Mouse (Mus musculus): ENCODE results near the gene Socs3.
A peak's percentile ranks its signal among the peaks of the same experiment; 100 is the strongest.

Socs3 gene

DNA sequence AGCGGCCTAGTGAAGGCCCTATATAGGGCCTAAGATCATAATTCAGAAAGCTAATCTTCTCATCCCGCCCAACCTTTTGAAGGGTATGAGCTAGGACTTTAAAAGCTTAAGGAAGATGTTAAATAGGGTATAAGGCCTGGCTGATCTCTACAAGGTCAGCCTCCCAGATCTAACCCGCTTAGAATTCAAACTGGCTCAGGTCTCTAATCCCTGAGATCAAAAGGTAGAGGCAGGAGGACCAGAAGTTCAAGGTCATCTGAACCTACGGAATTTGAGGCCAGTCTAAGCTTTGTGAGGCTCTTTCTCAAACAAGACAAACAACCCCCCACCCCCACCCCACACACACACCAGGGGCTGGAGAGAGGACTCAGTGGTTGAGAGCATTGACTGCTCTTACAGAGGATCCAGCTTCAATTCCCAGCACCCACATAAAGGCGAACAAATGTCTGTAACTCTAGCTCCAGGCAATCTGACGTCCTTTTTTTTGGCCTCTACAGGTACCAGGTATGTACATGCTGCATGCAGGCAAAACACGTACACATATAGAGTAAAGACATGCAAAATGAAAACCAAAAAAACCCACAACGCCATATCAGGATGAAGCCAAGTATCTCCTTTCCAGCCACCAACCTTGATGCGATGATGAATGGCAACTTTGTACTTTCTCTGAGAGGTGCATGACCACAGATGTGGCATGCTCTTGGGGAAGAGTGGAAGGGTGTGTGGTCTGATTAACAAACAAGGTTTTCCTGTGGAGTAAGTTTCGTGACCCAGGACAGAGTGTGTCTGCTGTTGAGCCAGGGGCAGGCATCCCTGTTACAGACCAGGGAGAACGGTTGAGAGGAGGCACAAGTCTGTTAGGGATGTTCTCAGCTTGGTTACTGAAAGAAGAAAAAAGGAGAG is 3.1 kb upstream of the Socs3 start:
- DNase-seq (ENCODE audit: low read depth, low spot score): no peak

DNA sequence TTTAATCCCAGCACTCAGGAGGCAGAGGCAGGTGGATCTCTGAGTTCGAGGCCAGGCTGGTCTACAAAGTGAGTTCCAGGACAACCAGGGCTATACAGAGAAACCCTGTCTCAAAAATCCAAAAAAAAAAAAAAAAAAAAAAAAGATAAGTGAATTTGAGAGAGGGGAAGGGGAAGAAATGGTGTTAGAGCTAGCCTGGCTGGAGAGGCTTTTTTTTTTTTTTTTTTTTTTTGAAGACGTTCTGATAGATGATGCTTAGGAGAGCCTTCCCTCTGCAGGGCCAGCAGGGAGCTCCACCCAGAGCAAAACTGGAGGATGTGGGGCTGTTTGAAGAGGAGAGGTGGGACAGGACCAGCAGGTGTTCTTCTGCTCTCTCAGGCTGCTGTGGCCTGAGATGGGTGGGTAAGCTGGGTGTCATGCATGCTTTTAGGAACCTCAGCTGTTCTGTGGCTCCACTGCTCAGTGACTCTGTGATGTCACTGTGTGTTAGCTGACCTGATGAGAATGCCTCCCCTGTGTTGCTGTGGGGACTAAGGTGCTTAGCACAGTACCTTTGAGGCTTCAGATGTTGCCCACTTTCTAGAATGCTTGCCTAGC is 1.9 kb upstream of the Socs3 start:
- DNase-seq (ENCODE audit: low read depth, low spot score): no peak

DNA sequence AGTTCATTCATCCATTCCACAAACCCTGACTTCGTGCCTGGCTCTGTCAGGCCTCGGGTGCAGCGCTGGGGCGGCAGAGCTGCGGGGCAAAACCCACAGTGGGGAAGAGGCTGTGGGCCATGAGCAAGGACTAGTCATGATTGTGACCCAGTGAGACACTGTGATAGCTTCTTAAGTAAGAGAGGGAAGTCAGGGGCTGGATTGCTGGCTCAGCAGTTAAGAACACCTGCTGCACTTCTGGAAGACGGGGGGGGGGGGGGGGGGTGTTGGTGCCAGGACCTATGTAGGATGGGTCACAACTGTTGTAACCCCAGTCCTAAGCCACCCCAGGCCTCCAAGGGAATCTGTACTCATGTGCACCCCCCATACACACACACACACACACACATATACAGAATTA is 1.3 kb upstream of the Socs3 start:
- DNase-seq (ENCODE audit: low read depth, low spot score): no peak

DNA sequence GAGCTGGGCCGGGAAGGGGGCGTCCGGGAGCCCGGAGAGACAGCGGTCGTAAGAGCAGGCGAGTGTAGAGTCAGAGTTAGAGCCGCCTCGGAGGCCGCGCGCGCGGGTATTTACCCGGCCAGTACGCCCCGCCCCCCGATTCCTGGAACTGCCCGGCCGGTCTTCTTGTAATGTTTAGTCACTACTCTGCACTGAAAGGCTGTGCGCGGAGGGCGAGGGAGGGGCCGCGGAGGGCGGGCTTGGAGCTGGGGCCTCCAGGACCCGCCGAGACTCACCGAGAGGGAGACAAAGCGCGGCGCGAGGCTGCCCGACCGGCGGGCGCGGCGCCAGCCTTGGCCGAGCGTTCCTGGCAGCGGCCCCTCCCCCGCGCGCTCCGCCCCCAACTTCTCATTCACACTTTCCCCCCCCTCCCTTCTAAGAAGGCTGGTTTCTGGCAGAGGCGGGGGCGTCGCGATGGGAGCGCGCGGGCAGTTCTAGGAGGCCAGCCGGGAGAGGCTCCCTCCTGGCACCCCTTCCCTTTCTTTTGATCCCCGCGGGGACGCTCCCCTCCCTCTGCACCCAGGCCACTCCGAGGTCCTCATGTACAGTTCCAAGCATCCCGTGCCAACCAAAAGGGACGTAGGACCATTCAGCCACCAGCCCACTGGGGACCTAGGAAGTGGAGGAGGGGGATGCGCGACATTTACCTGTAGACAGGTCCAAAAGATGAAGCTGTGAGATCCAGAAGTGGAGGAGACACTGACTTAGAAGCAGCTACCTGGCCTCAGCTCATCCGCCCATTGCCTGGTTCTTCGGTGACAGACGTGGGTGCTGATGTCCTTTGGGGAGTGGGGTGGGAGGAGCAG is 525 bp downstream of the Socs3 start:
- DNase-seq (ENCODE audit: low read depth, low spot score): no peak

DNA sequence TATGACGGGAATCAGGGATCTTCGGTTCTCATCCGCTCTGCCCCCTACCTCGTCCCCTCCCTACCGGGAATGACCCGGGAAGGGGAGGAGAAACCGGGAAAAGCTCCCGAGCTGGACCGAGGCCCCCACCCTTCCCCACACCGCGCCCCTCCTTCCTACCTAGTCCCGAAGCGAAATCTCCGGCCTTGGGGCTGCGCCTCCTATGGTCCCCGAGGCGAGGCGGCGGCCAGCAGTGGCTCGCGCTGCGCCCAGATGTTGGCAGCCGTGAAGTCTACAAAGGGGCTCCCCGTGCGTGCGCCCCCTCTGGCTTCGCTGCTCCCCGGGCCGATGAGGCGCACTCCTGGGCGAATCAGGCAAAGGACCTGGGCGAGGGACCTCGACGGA is 1.1 kb downstream of the Socs3 start:
- no peak for DNase-seq (ENCODE audit: low read depth, low spot score)

DNA sequence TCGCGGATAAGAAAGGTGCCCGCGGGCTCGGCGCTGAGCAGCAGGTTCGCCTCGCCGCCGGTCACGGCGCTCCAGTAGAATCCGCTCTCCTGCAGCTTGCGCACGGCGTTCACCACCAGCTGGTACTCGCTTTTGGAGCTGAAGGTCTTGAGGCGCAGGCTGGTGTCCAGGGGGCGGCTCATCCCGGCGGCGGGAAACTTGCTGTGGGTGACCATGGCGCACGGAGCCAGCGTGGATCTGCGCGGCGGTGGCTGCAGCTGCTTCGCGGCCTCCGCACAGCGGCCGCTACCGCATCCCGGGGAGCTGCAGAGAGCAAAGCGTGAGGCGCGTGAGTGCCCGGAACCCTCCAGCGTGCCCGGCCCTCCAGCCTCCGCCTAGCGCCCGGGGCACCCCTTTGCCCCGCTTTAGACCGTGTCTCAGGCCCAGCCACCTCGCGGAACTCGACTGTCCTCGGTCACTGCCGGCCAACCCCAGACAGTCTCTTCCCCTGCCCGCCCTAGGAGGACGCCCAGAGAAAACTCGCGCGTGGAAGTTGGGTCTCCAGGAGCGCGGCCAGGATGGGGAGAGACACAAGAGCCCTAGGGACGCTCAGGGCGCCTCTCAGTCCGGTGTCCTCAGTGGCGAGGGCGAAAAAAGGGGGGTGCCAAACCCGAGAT is 1.7 kb downstream of the Socs3 start:
- no peak for DNase-seq (ENCODE audit: low read depth, low spot score)

DNA sequence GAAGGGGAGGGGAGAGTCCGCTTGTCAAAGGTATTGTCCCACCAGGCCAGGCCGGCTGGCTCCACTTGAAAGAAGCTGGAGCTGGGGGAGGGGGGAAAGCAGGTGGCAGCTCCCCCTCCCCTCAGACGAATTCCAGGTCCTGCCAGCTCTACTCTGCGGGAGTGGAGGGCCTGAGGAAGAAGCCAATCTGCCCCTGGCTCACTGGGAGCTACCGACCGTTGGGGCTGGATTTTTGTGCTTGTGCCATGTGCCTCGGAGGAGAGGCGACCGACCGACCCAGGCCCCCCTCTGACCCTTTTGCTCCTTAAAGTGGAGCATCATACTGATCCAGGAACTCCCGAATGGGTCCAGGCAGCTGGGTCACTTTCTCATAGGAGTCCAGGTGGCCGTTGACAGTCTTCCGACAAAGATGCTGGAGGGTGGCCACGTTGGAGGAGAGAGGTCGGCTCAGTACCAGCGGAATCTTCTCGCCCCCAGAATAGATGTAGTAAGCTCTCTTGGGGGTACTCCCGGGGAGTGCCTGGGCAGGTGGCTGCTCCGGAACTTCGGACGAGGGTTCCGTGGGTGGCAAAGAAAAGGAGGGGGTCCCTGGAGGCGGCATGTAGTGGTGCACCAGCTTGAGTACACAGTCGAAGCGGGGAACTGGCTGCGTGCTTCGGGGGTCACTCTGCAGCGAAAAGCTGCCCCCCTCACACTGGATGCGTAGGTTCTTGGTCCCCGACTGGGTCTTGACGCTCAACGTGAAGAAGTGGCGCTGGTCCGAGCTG is 2.4 kb downstream of the Socs3 start:
- no peak for DNase-seq (ENCODE audit: low read depth, low spot score)

DNA sequence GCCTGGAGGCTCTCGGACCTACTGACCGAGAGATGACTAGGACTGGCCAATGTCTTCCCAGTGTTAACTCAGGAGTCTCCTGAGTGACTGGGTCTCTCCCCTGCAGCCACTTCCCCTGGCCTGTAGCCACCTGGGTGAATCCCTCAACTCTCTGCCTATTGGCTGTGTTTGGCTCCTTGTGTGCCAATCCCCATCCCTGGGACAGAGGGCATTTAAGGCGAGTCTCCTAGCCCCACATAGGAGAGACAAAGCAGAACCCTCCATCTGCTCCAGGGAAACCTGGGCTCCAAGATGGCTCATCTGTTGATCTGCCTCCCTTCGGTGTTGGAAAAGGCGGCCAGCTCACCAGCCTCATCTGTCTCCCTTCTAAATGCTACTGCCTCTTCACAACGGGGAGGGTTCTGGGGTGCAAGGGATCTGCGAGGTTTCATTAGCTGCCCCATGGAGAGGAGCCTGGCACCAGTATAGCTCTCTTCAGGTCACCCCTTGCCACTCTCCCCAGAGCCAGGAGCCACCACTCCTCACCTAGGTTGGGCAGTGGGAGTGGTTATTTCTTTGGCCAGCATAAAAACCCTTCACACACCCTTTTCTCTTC is 3.2 kb downstream of the Socs3 start:
- no peak for DNase-seq (ENCODE audit: low read depth, low spot score)

DNA sequence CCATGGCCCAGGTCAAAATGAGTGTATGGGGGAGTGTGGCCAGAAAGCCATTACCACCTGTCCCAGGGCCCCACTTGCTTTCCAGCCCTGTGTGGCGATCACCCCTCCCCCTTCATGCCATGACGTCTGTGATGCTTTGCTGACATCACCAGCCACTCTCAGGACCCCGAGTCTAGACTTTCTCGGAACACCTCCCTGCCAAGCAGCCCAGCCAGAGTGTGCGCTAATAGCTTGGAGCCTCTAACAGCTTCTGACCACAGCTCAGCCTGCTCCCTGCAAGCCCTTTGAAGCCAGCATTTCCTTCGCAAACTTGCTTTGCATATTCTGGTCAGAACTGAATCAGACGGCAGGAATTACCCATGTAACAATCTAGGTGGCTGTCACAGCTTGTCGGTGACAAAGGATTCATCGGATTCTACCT is 4.3 kb downstream of the Socs3 start:
- DNase-seq (ENCODE audit: low read depth, low spot score): no peak

DNA sequence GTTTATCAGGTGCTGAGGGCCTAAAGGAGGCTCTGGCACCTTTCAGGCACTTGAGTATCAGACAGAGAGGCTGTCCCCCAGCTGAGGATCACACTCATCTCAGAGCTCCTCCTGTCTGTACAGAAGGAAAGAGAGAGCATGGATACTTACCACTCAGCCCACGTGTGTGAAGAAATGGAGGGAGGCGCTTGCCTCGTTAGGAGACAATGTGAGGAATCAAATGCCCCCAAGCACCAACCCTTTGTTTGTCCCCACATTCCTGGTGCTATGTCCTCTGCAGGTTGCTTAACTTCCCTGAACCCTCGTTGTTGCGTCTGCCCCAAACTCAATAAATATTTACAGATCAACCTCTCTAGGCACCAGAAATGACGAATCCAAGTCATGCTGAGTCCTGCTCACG is 4.8 kb downstream of the Socs3 start:
- DNase-seq (ENCODE audit: low read depth, low spot score): no peak

DNA sequence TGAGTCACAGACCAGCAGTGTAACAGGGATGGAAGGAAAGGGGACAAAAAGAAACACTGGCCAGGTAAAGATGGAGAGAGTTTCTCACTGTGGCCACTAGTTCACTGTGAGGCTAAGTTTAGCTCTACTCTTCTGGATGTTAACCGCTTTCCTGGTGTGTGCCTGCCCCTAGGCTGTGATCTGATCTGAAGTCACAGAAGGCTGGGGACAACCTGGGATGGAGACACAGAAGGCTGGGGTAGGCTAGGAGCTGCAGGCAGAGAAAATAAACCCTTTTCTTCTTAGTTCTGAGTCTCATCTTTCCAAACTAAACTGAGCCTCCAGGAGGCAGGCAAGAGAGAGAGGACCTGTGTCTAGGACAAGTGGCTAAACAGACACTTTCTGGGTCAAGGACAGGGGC is 5.6 kb downstream of the Socs3 start:
- DNase-seq (ENCODE audit: low read depth, low spot score): no peak

DNA sequence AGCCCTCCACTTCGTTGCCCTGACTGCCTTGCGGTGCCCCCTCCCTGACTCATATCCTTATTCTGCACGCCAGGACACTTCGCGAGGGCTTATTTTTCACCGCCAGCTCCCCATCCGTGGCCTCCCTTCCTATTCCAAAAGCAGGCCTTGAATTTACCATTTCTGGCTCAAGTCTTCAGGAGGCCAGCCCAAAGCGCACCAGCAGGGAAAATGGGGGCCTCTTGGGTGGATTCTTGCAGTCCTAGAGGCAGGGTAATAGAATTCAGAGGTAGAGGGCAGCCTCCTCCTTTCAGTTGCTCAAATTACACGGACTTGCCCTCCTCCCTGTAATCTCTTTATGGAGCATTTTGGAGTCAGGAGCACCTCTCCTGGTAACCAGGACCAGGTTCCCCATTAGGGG is 6.0 kb downstream of the Socs3 start:
- DNase-seq (ENCODE audit: low read depth, low spot score): no peak

DNA sequence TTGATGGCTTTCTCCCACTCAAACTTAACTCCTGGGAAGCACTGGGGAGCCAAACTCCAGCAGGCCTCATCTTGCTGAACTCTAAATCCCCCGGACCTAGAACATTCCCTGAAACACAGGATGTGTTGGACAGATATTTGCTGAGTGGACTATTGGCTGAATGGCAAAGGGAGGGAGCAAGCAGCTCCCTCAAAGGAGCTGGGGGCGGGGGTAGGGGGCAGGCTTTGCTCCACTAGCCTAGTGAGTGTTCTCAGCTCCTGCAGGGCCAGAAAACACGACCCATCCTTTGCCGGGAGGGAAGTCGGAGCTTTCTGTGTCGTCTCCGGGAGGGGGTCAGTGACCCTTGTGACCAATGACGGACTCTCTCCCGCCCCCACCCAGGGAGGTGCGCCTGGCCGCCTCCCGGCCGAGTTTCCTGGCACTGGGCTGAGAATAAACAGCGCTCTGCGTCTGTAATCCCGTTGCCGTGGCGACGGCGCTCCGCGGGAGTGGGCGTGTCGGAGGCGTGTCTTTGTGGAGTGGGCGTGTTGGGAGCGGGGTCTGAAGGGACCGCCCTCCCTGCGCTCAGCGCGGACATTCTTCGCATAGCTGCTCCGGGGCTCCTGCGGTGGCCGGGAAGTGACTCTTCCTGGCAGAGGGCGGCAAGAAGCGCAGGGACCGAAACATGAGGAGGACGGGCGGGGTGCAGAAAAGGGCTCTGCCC is 6.6 kb downstream of the Socs3 start:
- DNase-seq (ENCODE audit: low read depth, low spot score): peak; percentile 92

DNA sequence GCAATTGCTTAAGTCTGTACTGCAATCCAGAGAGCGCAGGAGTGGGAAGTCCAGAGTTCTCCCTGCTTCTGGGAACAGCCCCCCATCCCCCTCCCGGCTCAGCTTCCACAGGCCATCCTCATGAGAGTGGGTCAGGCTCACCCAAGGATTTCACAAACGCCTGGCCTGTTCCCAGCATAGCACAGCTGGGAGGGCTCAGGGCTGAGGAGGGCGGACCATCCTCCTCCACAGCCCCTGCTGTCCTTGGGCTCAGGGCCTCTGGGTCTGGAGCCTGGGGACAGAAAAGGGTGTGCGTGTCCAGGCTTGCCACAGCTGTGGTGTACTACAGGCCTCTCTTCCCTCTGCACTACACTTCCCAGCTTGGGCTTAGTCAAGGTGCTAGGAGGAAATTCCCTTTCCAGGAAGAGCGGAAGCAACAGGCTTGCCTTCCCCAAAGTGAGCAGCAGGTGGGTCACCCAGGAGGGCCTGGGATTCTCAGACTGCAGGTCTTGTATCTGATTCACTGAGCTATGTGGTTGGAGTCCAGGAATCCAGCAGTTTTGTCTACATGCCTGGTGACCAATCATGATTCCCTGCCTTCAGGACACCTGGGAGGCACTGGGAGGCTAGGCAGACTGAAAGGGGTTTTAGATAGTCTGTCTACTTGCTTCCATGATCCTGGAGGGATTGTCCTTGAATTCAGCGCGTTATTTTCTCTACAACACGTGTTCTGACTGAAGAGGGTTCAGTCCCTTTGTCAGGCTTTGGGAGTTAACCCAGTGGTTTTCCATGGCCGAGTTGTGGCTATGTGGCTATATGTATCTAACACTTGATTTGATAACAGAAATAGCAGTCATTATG is 7.4 kb downstream of the Socs3 start:
- DNase-seq (ENCODE audit: low read depth, low spot score): no peak

DNA sequence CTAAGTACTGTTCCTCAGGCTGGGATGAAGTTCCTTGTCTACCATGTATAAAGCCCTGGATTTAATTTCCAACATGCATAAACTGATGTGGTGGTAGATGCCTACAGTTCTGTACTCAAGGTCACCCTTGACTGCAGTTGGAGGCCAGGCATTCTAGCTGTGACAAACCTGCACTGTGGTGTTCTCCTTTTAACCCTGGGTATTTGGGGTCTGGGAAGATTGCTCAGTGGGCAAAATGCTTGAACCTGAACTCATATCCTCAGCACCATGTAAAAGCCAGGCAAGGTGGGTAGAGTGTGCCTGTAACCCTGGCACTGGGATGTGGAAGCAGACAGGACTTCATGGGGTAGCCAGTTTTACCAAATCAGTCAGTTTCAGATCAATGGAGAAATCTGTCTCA is 9.2 kb downstream of the Socs3 start:
- no peak for DNase-seq (ENCODE audit: low read depth, low spot score)

DNA sequence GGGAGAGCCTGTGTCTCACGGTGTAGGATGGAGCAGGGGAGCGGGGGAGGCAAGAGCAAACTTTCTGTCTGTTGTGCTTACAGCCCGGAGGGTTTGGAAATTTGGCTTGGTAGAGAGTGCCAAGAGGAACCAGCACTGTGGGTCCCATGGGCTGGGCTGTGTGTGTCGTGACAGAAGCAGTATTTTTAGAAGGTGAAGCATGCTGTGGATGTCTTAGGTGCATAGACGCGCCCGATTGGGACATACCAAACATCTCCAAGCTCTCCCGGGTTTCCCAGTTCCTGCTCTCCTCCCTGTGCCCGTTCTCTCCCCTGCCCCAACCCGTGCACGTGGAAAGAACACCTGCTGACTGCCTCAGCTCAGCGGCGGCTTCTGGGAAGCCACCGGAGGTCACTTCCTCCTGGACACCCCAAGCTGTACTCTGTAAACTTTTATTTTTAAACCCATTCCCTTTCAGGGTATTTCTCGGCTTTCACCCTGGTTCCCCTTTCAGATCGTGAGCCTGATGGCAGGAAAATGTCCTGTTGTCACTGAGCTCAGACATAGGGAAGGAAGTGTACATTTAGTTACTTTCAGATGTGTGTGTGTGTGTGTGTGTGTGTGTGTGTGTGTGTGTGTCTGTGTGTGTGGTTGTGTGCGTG is 10.0 kb downstream of the Socs3 start:
- DNase-seq (ENCODE audit: low read depth, low spot score): no peak

DNA sequence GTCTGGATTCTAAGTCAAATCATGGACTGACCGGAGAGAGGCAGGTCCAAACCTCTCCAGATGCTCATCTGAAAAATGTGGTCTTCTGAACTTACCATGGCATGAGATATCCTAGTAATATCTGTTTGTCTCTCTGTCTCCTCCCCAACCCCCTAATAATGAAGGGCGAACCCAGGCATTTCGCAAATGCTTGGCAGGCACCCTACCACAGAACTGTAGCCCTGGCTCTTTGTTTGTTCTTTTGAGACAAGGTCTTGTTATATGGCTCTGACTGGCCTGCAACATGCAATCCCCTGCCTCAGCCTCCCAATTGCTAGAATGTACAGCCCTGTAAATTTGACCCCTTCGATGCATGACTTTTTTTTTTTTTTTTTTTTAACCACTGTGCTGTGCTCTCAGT is 10.7 kb downstream of the Socs3 start:
- no peak for DNase-seq (ENCODE audit: low read depth, low spot score)

DNA sequence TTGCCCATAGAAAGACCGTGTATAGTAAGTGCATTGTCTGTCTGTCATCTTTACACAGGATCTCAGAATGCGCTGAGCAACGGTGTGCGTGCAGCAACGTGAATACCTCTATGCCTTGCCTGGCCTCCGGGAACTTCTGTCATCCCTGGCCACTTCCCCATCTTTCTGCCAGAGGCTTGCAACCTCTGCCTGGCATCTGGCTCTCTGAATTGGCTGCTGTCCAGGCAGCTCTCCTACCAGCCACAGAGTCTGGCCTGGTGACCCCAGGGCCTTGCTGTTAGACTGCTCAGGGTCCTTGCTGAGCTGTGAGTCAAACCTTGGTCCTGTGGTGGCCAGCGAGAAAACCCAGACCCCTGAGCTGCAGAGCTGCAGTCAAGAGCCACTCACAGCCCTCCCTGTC is 11.7 kb downstream of the Socs3 start:
- no peak for DNase-seq (ENCODE audit: low read depth, low spot score)

DNA sequence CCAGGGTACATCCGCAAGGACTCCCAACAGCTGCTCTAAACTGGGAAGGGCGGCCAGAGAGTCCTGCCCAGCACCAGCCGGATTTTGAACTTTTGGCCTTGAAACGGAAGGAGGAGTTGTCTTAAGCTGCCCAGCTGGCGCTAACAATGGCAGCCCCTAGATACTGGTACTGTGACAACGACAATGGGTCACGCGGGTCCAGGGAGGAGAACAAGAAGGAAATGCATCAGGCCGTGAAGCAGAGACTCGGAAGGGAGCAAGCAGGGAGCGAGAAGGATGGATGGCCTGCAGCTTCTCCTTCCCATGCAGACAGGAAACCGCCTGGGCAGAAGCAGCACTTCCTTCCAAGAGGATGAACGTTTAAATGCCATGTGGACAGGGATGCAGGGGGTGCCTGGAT is 14.2 kb downstream of the Socs3 start:
- no peak for DNase-seq (ENCODE audit: low read depth, low spot score)

Data from retina, postnatal 7 days (tissue).